Mouse (Mus musculus) neural tube, embryonic 12.5 days (tissue): ENCODE results near the gene Selenov. TPM values are rescaled to one million over a fixed set of nuclear protein-coding genes. Genes with fewer than 3 reads are reported as not detected.

Experiments used
- ATAC-seq: fragments of 200-750 bp; cut with Nextera tagmentation; 2 replicates; pipeline ENCODE4 v1.8.0; 2017; ENCODE audit warnings: low read depth, mild to moderate bottlenecking, moderate TSS enrichment, moderate library complexity; ENCODE audit not compliant: low FRiP score
- H3K27ac ChIP-seq: fragments of 300-500 bp; sonication (generic); 2 replicates; pipeline ENCODE4 v1.5.1; 2016
- H3K27me3 ChIP-seq: fragments of 300-500 bp; sonication (generic); replicated peaks from 2 replicates; pipeline ENCODE4 v1.6.1; 2016; ENCODE audit warnings: mild to moderate bottlenecking
- H3K36me3 ChIP-seq: fragments of 300-500 bp; sonication (generic); 2 replicates; pipeline ENCODE4 v1.6.1; 2016; ENCODE audit warnings: mild to moderate bottlenecking
- H3K4me1 ChIP-seq: fragments of 300-500 bp; sonication (generic); 2 replicates; pipeline ENCODE4 v1.6.1; 2016
- H3K4me2 ChIP-seq: fragments of 300-500 bp; sonication (generic); replicated peaks from 2 replicates; pipeline ENCODE4 v1.6.1; 2016; ENCODE audit warnings: mild to moderate bottlenecking
- H3K4me3 ChIP-seq: fragments of 300-500 bp; sonication (generic); 2 replicates; pipeline ENCODE4 v1.5.1; 2016
- H3K9ac ChIP-seq: fragments of 300-500 bp; sonication (generic); 2 replicates; pipeline ENCODE4 v1.6.1; 2016; ENCODE audit warnings: mild to moderate bottlenecking
- H3K9me3 ChIP-seq: fragments of 300-500 bp; sonication (generic); 2 replicates; pipeline ENCODE4 v1.6.1; 2016; ENCODE audit warnings: mild to moderate bottlenecking
- WGBS: fragments of 180-500 bp; shearing (Covaris S2); methylation state at CpG from one replicate; pipeline ENCODE4 v1.1.7; 2016; 5-methylcytosine and 5-hydroxymethylcytosine counted together
- polyA plus RNA-seq: library from polyadenylated mRNA; unstranded; fragments of >200 nt; fragmentation: Nextera tagmentation; extraction: Ambion mirVana; gene quantifications from 2 replicates; pipeline ENCODE4 v1.2.1, GENCODE M21; 2016

The Selenov gene
- polyA plus RNA-seq, 1 experiment from 2014 or later, result 1.1 TPM

GRCm38 (mm10) chr7:28311926-28312543 is 21.0 kb upstream of the Selenov start, which contains the start of gene Timm50:
Gene Timm50, minus strand, starts transcription at chr7:28312072.
- ATAC-seq, result peak; percentile 94
- WGBS, result under 1% methylated on average over 45 of the region's 45 CpGs
- no peaks in the 10 kb centered on the region for H3K9me3 ChIP-seq
- H3K4me3 ChIP-seq, result peak within 1 kb of the TSS; percentile 76
- H3K36me3 ChIP-seq, result peaks cover 65% of the 10 kb centered on the region
- H3K27ac ChIP-seq, result 0 out of 2 replicates have a peak within 1 kb of the TSS, but pooled peaks have one; percentile 5
- no peaks in the 10 kb centered on the region for H3K27me3 ChIP-seq
- H3K4me1 ChIP-seq, result peaks cover 22% of the 10 kb centered on the region
- H3K9ac ChIP-seq, result peak within 1 kb of the TSS; percentile 82
- H3K4me2 ChIP-seq, result peak within 1 kb of the TSS; percentile 95

- peak overlapping the region; percentile 76 for H3K4me3 ChIP-seq
- peaks cover 22% of the 10 kb centered on the region for H3K4me1 ChIP-seq
- peak overlapping the region; percentile 82 for H3K9ac ChIP-seq
- H3K27me3 ChIP-seq, result no peaks in the 10 kb centered on the region
- peak; percentile 59 for ATAC-seq
- 6% methylated on average over 35 of the region's 35 CpGs for WGBS
- peak overlapping the region; percentile 95 for H3K4me2 ChIP-seq
- 0 out of 2 replicates have a peak overlapping the region, but pooled peaks have one; percentile 5 for H3K27ac ChIP-seq
- H3K36me3 ChIP-seq, result peaks cover 65% of the 10 kb centered on the region
- no peaks in the 10 kb centered on the region for H3K9me3 ChIP-seq
Measured at GRCm38 (mm10) chr7:28311151-28311925, 20.4 kb upstream of the Selenov start.

- no peak for ATAC-seq
- 41% methylated on average over 9 of the region's 9 CpGs for WGBS
Measured at GRCm38 (mm10) chr7:28309737-28310136, 18.8 kb upstream of the Selenov start.

GRCm38 (mm10) chr7:28306216-28306615 is 15.2 kb upstream of the Selenov start:
- Histone ChIP-seq H3K4me1 (peaks cover 35% of the 10 kb centered on the region), H3K27ac (no peak overlapping the region), H3K9me3 (no peaks in the 10 kb centered on the region), H3K36me3 (peaks cover 57% of the 10 kb centered on the region), H3K4me2 (no peak overlapping the region), H3K27me3 (no peaks in the 10 kb centered on the region), H3K4me3 (no peak overlapping the region), H3K9ac (no peak overlapping the region)
- no peak for ATAC-seq
- WGBS, result 94% methylated on average over 8 of the region's 8 CpGs

More at GRCm38 (mm10) chr7:28309737-28310136, 18.8 kb upstream of the Selenov start:
- Histone ChIP-seq H3K9ac (peak overlapping the region; percentile 2; the same call in 1 of the 2 replicates), H3K36me3 (peaks cover 65% of the 10 kb centered on the region), H3K27me3 (no peaks in the 10 kb centered on the region), H3K27ac (no peak overlapping the region; the same call in 1 of the 2 replicates), H3K4me2 (peak overlapping the region; percentile 95), H3K4me1 (peaks cover 22% of the 10 kb centered on the region), H3K9me3 (no peaks in the 10 kb centered on the region), H3K4me3 (peak overlapping the region; percentile 7; the same call in 1 of the 2 replicates)

GRCm38 (mm10) chr7:28305641-28306040 is 14.7 kb upstream of the Selenov start:
- peaks cover 29% of the 10 kb centered on the region for H3K4me1 ChIP-seq
- peaks cover 57% of the 10 kb centered on the region for H3K36me3 ChIP-seq
- WGBS, result 94% methylated on average over 10 of the region's 10 CpGs

GRCm38 (mm10) chr7:28301616-28302433 is 10.8 kb upstream of the Selenov start, which contains the start of gene Dll3:
Gene Dll3, minus strand, starts transcription at chr7:28302238.
- Histone ChIP-seq H3K4me2 (peak within 1 kb of the TSS; percentile 72), H3K9ac (peak within 1 kb of the TSS; percentile 85), H3K4me3 (peak within 1 kb of the TSS; percentile 60), H3K27ac (peak within 1 kb of the TSS; percentile 77), H3K9me3 (no peaks in the 10 kb centered on the region), H3K4me1 (peaks cover 28% of the 10 kb centered on the region), H3K36me3 (peaks cover 22% of the 10 kb centered on the region), H3K27me3 (peaks cover 8% of the 10 kb centered on the region; the same call in 1 of the 2 replicates)
- peak; percentile 83 for ATAC-seq
- WGBS, result 1% methylated on average over 30 of the region's 30 CpGs

More at GRCm38 (mm10) chr7:28305641-28306040, 14.7 kb upstream of the Selenov start:
- ATAC-seq, result no peak
- no peak overlapping the region for H3K27ac ChIP-seq
- no peak overlapping the region for H3K4me3 ChIP-seq
- no peak overlapping the region for H3K4me2 ChIP-seq
- H3K9me3 ChIP-seq, result no peaks in the 10 kb centered on the region
- no peak overlapping the region for H3K9ac ChIP-seq
- H3K27me3 ChIP-seq, result no peaks in the 10 kb centered on the region

GRCm38 (mm10) chr7:28298837-28299625 is 8.0 kb upstream of the Selenov start:
- H3K4me3 ChIP-seq, result peak overlapping the region; percentile 18; the same call in 1 of the 2 replicates
- no peak for ATAC-seq
- H3K9ac ChIP-seq, result peak overlapping the region; percentile 22; the same call in 1 of the 2 replicates
- H3K4me2 ChIP-seq, result peak overlapping the region; percentile 72
- 16% methylated on average over 43 of the region's 43 CpGs for WGBS
- H3K4me1 ChIP-seq, result peaks cover 45% of the 10 kb centered on the region
- peaks cover 27% of the 10 kb centered on the region for H3K27me3 ChIP-seq
- H3K27ac ChIP-seq, result no peak overlapping the region
- H3K9me3 ChIP-seq, result no peaks in the 10 kb centered on the region
- no peaks in the 10 kb centered on the region for H3K36me3 ChIP-seq

- 3% methylated on average over 63 of the region's 63 CpGs for WGBS
- Histone ChIP-seq H3K4me1 (peaks cover 44% of the 10 kb centered on the region), H3K27me3 (peaks cover 59% of the 10 kb centered on the region)
Measured at GRCm38 (mm10) chr7:28294481-28294880, 3.5 kb upstream of the Selenov start.

GRCm38 (mm10) chr7:28290165-28290564 is 821 bp downstream of the Selenov start:
- Histone ChIP-seq H3K4me1 (peaks cover 34% of the 10 kb centered on the region), H3K9ac (peak overlapping the region; percentile 44; the same call in 1 of the 2 replicates), H3K4me2 (peak overlapping the region; percentile 60), H3K9me3 (no peaks in the 10 kb centered on the region), H3K27ac (no peak overlapping the region), H3K4me3 (peak overlapping the region; percentile 27), H3K27me3 (peaks cover 50% of the 10 kb centered on the region), H3K36me3 (peaks cover 4% of the 10 kb centered on the region; the same call in 1 of the 2 replicates)
- under 1% methylated on average over 16 of the region's 18 CpGs for WGBS
- no peak for ATAC-seq

More at GRCm38 (mm10) chr7:28294481-28294880, 3.5 kb upstream of the Selenov start:
- Histone ChIP-seq H3K9me3 (no peaks in the 10 kb centered on the region), H3K27ac (no peak overlapping the region), H3K9ac (peak overlapping the region; percentile 56), H3K4me2 (peak overlapping the region; percentile 85), H3K4me3 (peak overlapping the region; percentile 45), H3K36me3 (peaks cover 4% of the 10 kb centered on the region; the same call in 1 of the 2 replicates)
- ATAC-seq, result peak; percentile 23; the same call in 1 of the 2 replicates

GRCm38 (mm10) chr7:28280630-28281029 is 10.4 kb downstream of the Selenov start:
- H3K27me3 ChIP-seq, result no peaks in the 10 kb centered on the region
- no peak overlapping the region for H3K27ac ChIP-seq
- no peak overlapping the region for H3K4me3 ChIP-seq
- no peak for ATAC-seq
- H3K9me3 ChIP-seq, result no peaks in the 10 kb centered on the region
- peaks cover 11% of the 10 kb centered on the region for H3K4me1 ChIP-seq
- no peaks in the 10 kb centered on the region for H3K36me3 ChIP-seq
- 82% methylated on average over 7 of the region's 7 CpGs for WGBS
- H3K4me2 ChIP-seq, result 0 out of 2 replicates have a peak overlapping the region, but pooled peaks have one; percentile 1
- H3K9ac ChIP-seq, result no peak overlapping the region

- WGBS, result 85% methylated on average over 7 of the region's 7 CpGs
- no peaks in the 10 kb centered on the region for H3K9me3 ChIP-seq
- peaks cover 1% of the 10 kb centered on the region; the same call in 1 of the 2 replicates for H3K36me3 ChIP-seq
- peak overlapping the region; percentile 65 for H3K4me3 ChIP-seq
- H3K27ac ChIP-seq, result no peak overlapping the region
- peaks cover 11% of the 10 kb centered on the region for H3K4me1 ChIP-seq
- ATAC-seq, result no peak
- peak overlapping the region; percentile 81 for H3K9ac ChIP-seq
- peak overlapping the region; percentile 77 for H3K4me2 ChIP-seq
- H3K27me3 ChIP-seq, result no peaks in the 10 kb centered on the region
Measured at GRCm38 (mm10) chr7:28278279-28278652, 12.7 kb downstream of the Selenov start.
